Mouse (Mus musculus) layer of hippocampus, adult 8-10 months (tissue): ENCODE results near the gene Gper1. TPM values are rescaled to one million over a fixed set of nuclear protein-coding genes. Genes with fewer than 3 reads are reported as not detected.

ENCODE experiments used
- DNase-seq, 2 experiments: peaks; one replicate each; pipeline ENCODE4 v3.0.0; 2022; ENCODE audit warnings: low spot score in 2 of 2
- total RNA-seq, 4 experiments: library from RNA; stranded (reverse); gene quantifications; 2 replicates each; pipeline ENCODE4 v1.2.4; 2022

Gene Gper1
- total RNA-seq, 4 experiments from 2014 or later, result 3.4 to 5.1 (median 4.2) TPM

DNA sequence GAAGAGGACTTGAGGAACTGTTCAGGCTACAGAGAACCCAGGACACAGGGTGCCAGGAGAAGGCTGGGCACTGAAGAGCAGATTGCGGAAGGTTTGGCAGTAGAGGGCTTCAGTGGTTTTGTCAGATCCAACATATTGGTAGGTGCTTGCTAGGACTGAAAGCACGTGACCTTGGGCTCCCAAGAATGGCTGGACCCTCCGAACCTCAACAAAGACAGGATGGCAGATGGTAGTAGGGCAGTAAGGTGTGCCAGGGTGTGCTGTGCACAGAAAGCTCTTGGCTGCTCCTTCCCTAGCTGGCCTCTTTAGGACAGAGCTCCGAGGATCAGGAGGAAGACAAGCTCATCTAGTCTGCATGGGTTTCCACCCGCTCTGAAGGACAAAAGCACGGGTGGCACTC is 11.8 kb upstream of the Gper1 start:
- no peak for DNase-seq

DNA sequence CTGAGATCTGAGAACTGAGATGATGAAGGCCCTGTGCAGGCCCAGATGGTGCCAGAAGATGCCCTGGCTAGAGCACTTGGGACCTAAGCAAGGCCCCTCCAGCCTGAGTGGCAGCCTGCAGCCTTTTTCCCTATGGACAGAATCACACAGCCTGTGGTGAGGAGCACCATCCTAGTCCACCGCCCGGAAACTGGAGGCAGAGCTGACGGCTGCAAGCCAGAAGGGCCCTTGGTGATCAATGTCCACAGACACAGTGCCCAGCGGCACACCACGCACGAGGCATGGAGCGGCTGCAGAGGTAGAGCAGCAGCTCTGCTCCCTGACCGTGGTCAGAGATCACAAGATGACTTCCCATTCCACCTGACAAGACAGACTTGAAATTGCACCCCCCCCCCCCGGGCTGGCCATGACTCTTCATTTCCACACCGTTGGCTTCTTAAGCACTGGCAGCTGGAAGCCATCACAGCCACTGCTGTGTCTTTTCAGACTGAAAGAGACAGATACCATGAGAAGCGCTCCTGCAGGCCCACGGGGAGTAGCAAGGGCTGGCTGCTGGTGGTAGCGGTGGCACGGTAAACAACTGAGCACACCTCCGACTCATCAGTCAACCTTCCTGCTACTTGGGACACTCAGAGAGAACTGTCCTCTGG is 11.2 kb upstream of the Gper1 start:
- DNase-seq, result no peak

- no peak for DNase-seq
These were observed 9.4 kb upstream of the Gper1 start for GRCm38 (mm10) chr5:139413545-139413944.

DNA sequence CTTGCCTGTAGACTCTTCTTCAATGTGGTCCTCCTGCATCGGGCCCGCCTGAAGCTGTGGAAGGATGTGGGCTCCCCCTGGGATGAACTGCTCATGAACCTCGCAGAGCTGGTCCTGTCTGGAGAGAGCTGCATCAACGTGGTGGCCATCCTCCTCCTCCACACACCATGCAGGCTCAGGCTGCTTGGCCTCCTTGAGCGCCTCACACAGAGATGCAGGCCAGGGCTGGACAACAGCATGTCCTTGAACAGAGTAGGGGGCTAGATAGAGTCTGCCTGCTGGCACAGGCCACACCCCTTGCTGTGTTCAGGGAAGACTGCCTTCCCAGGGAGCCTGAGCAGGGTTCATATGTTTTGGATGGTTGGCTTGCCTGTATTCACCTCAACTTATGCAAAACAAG is 8.0 kb upstream of the Gper1 start:
- DNase-seq, result no peak

DNA sequence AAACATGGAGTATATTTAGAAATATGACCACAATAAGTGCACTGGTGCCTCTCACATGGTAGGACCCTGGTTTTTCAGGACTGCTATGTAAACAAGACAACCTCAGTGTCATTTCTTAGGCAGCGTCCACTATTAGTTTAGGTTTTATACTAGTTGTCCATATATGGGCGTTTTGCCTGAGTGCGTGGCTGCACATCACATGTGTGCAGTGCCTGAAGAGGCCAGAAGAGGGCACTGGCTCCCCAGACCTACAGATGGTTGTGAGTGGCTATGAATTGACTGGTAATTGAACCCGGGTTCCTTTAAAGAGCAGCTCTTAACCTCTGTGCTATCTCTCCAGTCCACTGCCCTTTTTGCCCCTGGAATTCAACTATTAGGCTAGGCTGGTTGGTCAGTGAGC is 6.0 kb upstream of the Gper1 start:
- no peak for DNase-seq

GRCm38 (mm10) chr5:139417480-139417879 is 5.5 kb upstream of the Gper1 start:
- no peak for DNase-seq

DNA sequence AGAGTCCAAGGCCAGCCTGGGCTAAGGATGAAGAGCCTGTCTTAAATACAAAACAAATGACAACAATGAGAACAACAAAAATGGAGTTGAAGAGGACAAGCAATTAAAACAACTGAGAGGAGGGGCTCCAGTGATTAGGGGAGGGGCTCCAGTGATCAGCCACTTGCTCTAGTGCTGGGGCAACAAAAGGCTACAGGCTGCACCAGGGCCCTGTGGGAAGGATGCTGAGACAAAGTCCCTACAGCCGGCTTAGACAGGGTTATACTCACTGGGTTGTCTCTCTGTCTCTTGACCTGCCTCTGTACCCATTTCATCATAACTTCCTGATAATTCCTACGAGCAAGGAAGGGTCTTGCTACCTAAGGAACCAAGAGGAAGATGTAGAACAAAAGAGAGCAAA is 4.8 kb upstream of the Gper1 start:
- no peak for DNase-seq

GRCm38 (mm10) chr5:139418633-139419032 is 4.3 kb upstream of the Gper1 start:
- no peak for DNase-seq

DNA sequence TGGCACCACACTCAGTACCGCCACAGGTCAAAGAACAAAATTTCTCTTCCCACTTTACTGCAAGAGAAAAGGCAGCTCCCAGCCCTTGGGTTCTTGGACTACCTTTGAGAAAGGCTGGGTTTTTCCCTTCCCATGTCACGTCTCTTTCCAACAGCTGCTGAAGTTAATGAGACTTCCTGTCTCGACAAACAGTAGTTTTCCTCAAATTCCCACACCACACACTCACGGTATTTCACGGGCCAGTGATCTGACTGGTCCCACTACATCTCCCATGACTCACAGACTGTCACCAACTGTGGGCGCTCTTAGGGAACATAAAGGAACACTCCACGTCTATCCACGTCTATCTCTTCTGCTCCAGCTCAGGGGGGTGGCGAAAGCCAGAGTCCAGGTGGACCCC is 2.2 kb downstream of the Gper1 start:
- DNase-seq, result no peak

- DNase-seq, result no peak
These were observed 4.0 kb downstream of the Gper1 start for GRCm38 (mm10) chr5:139427001-139427400.

DNA sequence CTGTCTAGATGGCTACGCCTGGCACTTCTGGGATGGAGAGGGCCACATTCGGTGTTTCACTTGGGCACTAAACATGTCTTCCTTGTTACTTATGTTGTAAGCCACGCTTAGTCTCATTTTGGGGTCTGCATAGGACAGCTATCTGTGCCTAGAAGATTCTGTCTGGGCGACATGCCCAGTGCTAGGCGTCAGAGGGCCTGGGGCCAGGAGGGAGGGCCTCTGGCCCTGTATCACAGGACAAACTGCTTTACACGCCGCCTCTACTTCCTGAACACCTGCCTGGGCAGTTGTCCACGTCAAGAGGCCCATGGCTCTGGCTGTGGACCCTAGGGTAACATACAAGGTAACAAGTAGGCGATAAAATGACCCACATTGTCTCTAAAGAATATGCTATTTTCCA is 5.0 kb downstream of the Gper1 start:
- DNase-seq, result no peak

DNA sequence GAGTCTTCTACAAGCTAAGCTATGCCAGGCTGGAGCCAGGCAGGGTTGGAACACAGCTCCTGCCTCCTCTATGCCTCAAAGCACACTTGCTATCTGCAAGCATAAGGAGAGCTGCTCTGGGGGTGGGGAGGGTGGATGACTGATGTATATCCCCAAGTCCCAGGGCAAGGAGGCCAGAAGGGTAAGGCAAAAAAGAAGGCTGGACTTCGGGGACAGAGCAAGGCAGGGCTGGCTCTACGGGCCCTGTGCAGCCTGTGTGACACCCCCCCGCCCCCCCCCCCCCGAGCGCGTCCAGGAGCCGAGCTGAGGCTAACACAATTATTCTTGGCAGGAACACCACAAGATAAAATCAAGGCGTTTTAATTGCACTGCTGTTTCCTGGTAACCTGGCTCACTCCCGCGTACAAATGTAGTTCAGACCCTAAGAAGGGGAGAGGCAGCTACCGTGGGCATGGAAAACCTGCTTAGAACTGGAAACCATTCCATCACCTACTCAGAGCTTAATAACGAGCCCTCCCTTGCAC is 6.9 kb downstream of the Gper1 start:
- no peak for DNase-seq

- no peak for DNase-seq
These were observed 9.4 kb downstream of the Gper1 start for GRCm38 (mm10) chr5:139432333-139432732.

GRCm38 (mm10) chr5:139432747-139433508 is 10.0 kb downstream of the Gper1 start:
- no peak for DNase-seq

- no peak for DNase-seq
These were observed 11.1 kb downstream of the Gper1 start for GRCm38 (mm10) chr5:139433842-139434568.

GRCm38 (mm10) chr5:139434940-139435339 is 12.0 kb downstream of the Gper1 start:
- DNase-seq, result peak; percentile 79 to 80

DNA sequence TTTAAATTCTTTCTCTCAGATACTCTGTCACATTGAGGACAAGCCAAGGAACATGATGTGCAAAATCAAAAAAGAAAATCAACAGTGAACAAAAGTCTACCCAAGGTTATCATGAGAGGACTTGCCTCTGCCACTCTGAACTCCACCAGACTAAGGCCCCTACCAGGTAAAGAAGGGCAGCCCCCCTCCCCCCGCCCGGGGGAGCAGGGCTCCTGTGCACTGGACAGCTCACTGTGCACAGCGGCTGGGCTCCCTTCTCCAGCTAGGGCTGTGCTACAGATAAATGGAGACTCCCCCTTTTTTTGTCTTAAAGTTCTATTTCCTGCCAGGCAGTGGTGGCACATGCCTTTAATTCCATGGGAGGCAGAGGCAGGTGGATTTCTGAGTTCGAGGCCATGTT is 14.8 kb downstream of the Gper1 start:
- no peak for DNase-seq

DNA sequence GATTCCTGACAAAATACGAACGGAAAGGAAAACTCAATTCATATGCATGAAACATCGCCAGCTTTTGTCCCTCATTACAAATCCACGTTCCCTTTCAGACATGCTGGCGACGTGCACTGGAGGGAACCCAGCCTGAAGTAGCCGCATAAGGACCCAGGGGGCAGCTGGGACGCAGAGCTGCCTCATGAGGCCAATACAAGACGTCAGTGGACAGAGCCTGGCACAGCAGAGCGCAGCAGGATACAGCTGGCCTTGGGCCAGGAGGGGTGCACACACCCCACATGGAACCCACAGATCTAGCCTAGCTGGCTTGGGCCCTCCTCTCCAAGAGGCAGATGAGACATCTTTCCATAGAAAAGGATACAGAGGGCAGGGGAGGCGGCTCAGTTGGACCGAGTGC is 15.5 kb downstream of the Gper1 start:
- DNase-seq, result no peak

DNA sequence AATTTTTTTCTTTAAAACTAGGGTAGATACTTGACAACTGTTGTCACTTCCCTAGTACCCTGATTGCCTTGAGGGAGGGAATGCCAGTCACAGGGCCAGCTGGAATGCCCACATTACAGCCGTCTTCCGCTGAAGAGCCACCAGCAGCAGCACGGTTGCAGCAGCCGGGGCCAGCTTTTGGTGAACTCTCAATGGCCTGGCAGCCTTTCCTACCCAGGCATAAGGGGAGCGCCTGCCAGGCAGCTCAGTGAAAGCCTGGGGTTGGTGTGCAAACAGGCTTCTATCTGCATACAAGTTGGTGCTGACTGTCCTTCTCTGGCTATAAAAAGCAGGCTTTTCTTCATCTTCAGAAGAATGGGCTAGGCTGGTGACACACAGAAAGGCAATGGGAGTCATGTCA is 17.5 kb downstream of the Gper1 start:
- DNase-seq, result no peak

DNA sequence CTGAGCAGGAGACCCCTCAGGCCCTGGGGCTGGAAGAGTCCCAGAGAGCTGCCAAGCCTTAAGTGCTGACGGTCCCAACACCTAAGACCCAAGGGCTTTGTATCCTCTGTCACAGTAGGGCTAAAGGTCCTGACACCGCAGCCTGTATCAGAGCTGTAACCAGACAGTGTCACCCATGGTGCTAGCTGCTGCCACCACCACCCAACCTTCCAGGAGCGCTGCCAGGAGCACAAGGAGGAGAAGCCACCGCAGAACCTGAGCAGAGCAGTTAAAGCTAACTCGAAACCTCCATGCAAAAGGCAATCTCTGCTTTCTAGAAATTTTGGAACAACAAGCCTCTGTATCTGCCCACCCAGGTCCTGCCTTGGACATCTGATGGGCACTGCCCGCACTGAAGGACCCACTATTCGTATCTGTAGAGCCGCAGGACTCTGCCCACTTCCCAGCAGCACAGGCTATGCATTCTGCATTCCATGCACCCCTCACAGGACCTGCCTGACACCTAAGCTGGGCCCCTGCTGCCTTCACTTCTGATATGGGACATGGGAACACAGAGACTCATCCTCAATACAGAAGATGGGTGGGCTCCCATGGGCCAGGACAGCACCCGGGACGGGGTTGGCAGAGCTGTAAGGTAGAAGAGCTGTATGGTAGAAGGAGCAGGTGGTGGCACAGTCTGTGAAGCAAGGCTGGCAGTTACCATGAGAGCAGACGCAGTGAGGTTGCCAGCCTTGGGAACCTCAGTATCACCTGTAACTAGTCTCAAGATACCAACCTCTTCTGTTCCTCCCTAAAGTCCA is 18.2 kb downstream of the Gper1 start:
- DNase-seq, result no peak

GRCm38 (mm10) chr5:139441726-139442018 is 18.7 kb downstream of the Gper1 start:
- no peak for DNase-seq

- DNase-seq, result no peak
These were observed 19.5 kb downstream of the Gper1 start for GRCm38 (mm10) chr5:139442428-139442827.
